Mouse (Mus musculus) stomach, postnatal 0 days (tissue): ENCODE measurements at regions not wholly inside any gene's neighbourhood (a gene's known extent, or its start where the extent isn't known, plus 50 kb on each side); places are given as distances from the start of the nearest gene placed in this dataset.

Experiments used
- ATAC-seq: fragments of 200-750 bp; cut with Nextera tagmentation; 2 replicates; pipeline ENCODE4 v1.8.0; 2017; ENCODE audit not compliant: low FRiP score, low TSS enrichment
- DNase-seq: peaks from one replicate; pipeline ENCODE4 v3.0.0-alpha.2; 2016; ENCODE audit warnings: low spot score
- H3K27ac ChIP-seq: fragments of 300-500 bp; sonication (generic); replicated peaks from 2 replicates; pipeline ENCODE4 v1.5.1; 2014; ENCODE audit warnings: mild to moderate bottlenecking, control low read depth
- H3K27me3 ChIP-seq: fragments of 300-500 bp; sonication (generic); 2 replicates; pipeline ENCODE4 v1.6.1; 2014; ENCODE audit warnings: low read length; ENCODE audit not compliant: control insufficient read depth, insufficient read depth
- H3K36me3 ChIP-seq: fragments of 300-500 bp; sonication (generic); 2 replicates; pipeline ENCODE4 v1.6.1; 2014; ENCODE audit warnings: low read length, mixed read lengths; ENCODE audit not compliant: control insufficient read depth, insufficient read depth
- H3K4me1 ChIP-seq: fragments of 300-500 bp; sonication (generic); replicated peaks from 2 replicates; pipeline ENCODE4 v1.6.1; 2014; ENCODE audit warnings: antibody characterized with exemption; ENCODE audit not compliant: control insufficient read depth, insufficient read depth
- H3K4me2 ChIP-seq: fragments of 300-500 bp; sonication (generic); replicated peaks from 2 replicates; pipeline ENCODE4 v1.6.1; 2014; ENCODE audit warnings: low read depth, mild to moderate bottlenecking, control low read depth, moderate library complexity
- H3K4me3 ChIP-seq: fragments of 300-500 bp; sonication (generic); 2 replicates; pipeline ENCODE4 v1.5.1; 2014; ENCODE audit warnings: low read depth, low read length, control low read depth
- H3K9ac ChIP-seq: fragments of 300-500 bp; sonication (generic); 2 replicates; pipeline ENCODE4 v1.6.1; 2014; ENCODE audit warnings: mild to moderate bottlenecking, low read length, control low read depth, mixed read lengths
- H3K9me3 ChIP-seq: fragments of 300-500 bp; sonication (generic); 2 replicates; pipeline ENCODE4 v1.6.1; 2016; ENCODE audit warnings: low read length; ENCODE audit not compliant: control insufficient read depth
- CTCF ChIP-seq: IDR thresholded peaks from 2 replicates; pipeline ENCODE4 v1.5.1; 2016; ENCODE audit warnings: antibody characterized with exemption, low read depth, mild to moderate bottlenecking, moderate library complexity
- EP300 ChIP-seq: optimal IDR thresholded peaks from 2 replicates; pipeline ENCODE3; 2016; ENCODE audit warnings: antibody characterized with exemption
- WGBS: fragments of 180-500 bp; shearing (Covaris S2); extraction: QIAGEN DNeasy Blood & Tissue Kit; methylation state at CpG from one replicate; pipeline ENCODE4 v1.1.7; 2014; 5-methylcytosine and 5-hydroxymethylcytosine counted together

DNA sequence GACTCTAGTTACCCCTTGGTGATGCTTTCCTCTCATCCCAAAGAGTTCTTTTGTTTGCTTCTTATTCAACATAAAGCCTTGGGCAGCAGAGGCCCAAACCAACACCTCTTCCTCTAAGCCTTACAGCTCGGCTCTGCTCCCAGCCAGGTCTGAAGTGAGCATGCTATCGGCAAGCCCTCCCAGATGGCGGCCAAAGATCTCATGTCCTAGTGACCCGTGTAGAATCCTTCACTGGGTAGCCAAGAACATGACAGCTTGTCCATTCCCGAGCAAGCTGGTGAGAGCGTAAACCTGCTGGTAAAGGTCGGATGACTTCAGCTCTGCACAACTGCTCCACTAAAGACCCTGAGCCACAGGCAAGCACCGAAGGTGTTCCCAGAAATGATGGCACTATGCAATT, 568.4 kb downstream of the Tmem132b start:
- Histone ChIP-seq H3K9ac (no peak overlapping the region), H3K27ac (no peak overlapping the region), H3K4me1 (no peaks in the 10 kb centered on the region), H3K4me2 (no peak overlapping the region), H3K4me3 (no peak overlapping the region), H3K27me3 (no peaks in the 10 kb centered on the region), H3K36me3 (no peaks in the 10 kb centered on the region), H3K9me3 (no peaks in the 10 kb centered on the region)
- 84% methylated on average over 8 of the region's 8 CpGs for WGBS
- ATAC-seq (no peak), DNase-seq (no peak)
- no peak for TF ChIP-seq EP300
- TF ChIP-seq CTCF, result no peak

DNA sequence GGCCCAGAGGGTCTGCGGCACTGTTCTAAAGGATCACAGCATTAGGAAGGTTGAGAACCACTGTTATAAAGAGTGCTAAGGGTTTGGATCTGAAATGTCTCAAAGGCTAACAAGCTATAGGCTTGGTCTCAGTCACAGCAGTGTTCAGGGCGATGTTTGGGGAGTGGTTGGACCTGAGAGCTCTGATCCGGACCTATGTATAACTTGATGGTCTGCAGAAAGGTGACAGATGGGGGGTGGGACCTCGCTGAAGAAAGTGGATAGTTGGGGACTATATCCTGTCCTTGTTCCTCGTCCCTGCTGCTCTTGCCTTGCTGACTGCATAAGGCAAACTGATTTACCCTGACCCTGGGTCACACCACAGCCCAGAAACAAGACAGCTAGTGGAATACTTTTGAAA, 572.9 kb downstream of the Tmem132b start:
- no peak overlapping the region for H3K4me3 ChIP-seq
- H3K9me3 ChIP-seq, result no peaks in the 10 kb centered on the region
- no peak overlapping the region for H3K9ac ChIP-seq
- no peaks in the 10 kb centered on the region for H3K36me3 ChIP-seq
- no peak overlapping the region for H3K27ac ChIP-seq
- no peak for DNase-seq
- 67% methylated on average over 5 of the region's 5 CpGs for WGBS
- no peaks in the 10 kb centered on the region for H3K27me3 ChIP-seq
- ATAC-seq, result no peak
- no peaks in the 10 kb centered on the region for H3K4me1 ChIP-seq
- no peak overlapping the region for H3K4me2 ChIP-seq
- TF ChIP-seq CTCF, result no peak

DNA sequence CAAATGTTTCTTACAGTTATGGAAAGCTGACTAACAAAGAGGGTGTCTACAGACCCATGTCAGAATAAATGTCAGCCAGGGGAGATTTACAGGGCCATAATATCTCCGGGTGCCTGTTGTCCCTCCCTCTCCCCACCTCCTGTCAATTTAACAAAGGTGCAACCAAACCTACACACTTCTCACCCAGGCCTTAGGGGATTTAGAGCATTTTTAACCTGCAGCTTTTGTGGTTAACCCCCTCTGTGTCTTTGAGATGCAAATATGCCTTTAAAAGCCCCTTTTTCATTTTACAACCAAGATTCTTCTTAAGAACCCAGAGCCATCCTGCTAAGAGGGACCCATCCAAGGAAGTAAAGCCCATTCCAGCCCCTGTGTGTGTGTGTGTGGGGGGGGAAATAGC, 573.3 kb downstream of the Tmem132b start:
- WGBS, result 67% methylated on average over 1 of the region's 1 CpGs

DNA sequence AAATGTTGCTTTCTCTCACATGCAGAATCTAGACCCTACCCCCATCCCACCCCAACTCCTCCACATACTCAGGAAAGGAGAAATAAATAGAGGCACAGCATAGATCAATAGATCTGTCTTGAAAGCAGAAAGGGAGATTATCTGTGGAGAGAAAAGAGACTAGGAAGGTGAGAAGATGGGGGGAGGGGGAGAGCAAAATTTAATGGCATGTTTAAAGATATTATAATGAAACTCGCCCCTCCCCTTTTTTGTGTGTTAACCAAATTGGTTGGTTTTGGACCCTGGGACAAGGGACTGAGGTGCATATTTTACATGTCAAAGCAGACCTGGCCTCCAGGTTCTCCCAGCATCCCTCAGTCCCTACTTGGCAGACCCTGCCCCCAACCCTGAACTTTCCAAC, 573.9 kb downstream of the Tmem132b start:
- Histone ChIP-seq H3K9me3 (no peaks in the 10 kb centered on the region), H3K9ac (no peak overlapping the region), H3K36me3 (no peaks in the 10 kb centered on the region), H3K4me2 (no peak overlapping the region), H3K4me1 (no peaks in the 10 kb centered on the region), H3K27ac (no peak overlapping the region), H3K27me3 (no peaks in the 10 kb centered on the region), H3K4me3 (no peak overlapping the region)
- no peak for ATAC-seq
- TF ChIP-seq EP300, result no peak
- no peak for TF ChIP-seq CTCF
- DNase-seq, result no peak
- WGBS, result 85% methylated on average over 1 of the region's 1 CpGs

More for the DNA sequence above, 573.3 kb downstream of the Tmem132b start:
- Histone ChIP-seq H3K4me2 (no peak overlapping the region), H3K4me1 (no peaks in the 10 kb centered on the region), H3K9ac (no peak overlapping the region), H3K9me3 (no peaks in the 10 kb centered on the region), H3K36me3 (no peaks in the 10 kb centered on the region), H3K27ac (no peak overlapping the region), H3K27me3 (no peaks in the 10 kb centered on the region), H3K4me3 (no peak overlapping the region)
- DNase-seq (no peak), ATAC-seq (no peak)
- TF ChIP-seq EP300 (no peak), CTCF (no peak)

DNA sequence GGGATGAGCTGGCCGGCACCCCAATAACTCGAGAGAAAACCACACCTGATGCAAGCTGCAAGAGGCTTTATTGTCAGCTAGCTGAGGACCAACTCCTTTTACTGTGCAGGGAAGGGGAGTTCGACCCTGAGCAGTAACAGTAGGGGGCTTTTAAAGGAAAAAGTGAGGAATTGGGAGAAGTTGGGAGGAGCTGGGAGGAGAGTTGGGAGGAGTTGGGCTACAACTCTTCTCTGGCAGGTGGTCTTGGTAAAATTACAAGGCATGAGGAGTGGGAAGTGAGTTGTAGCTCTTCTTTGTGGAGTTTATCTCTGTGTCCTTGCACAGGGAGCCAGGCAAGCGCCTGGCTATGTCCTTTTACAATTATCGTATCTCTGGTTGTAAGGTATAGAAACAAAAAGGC, 575.4 kb downstream of the Tmem132b start:
- no peaks in the 10 kb centered on the region for H3K27me3 ChIP-seq
- H3K9me3 ChIP-seq, result no peaks in the 10 kb centered on the region
- H3K27ac ChIP-seq, result no peak overlapping the region
- no peaks in the 10 kb centered on the region for H3K4me1 ChIP-seq
- TF ChIP-seq CTCF (no peak), EP300 (no peak)
- no peak for DNase-seq
- no peak for ATAC-seq
- no peaks in the 10 kb centered on the region for H3K36me3 ChIP-seq
- H3K4me2 ChIP-seq, result no peak overlapping the region
- WGBS, result 78% methylated on average over 5 of the region's 5 CpGs
- no peak overlapping the region for H3K4me3 ChIP-seq
- H3K9ac ChIP-seq, result no peak overlapping the region

DNA sequence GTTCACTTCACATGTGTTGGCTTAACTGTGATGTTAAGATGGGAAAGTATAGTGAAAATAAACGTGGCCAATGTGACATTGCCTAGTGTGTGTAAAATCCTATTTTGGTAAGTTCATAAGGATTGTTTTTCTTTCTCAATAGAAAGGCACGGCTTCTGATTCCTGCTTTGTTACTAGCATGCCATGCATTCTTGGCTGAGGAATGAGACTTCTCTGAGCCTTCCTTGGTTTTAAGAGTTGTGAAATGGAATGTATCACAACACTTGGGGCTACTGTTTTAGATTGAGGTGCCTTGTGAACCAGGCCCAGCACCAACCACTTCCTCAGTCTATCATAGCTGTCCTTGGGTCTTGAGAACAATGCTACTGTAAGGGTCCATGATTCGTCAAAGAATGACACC, 577.3 kb downstream of the Tmem132b start:
- no peak for TF ChIP-seq EP300
- TF ChIP-seq CTCF, result no peak
- DNase-seq, result no peak
- Histone ChIP-seq H3K4me1 (no peaks in the 10 kb centered on the region), H3K27me3 (no peaks in the 10 kb centered on the region), H3K9me3 (no peaks in the 10 kb centered on the region), H3K4me3 (no peak overlapping the region), H3K27ac (no peak overlapping the region), H3K4me2 (no peak overlapping the region), H3K36me3 (no peaks in the 10 kb centered on the region), H3K9ac (no peak overlapping the region)
- no peak for ATAC-seq
- WGBS, result 53% methylated on average over 3 of the region's 3 CpGs
